Mouse (Mus musculus) thymus, adult 2 months (tissue): ENCODE data around the gene Tex22. TPM values are rescaled to one million over a fixed set of nuclear protein-coding genes. Genes with fewer than 3 reads are reported as not detected.

ENCODE experiments used
- DNase-seq: peaks from one replicate; pipeline ENCODE4 v3.0.0; 2021
- H3K27ac ChIP-seq: fragments of 200-500 bp; 2 replicates; pipeline ENCODE4 v1.5.1; 2012; ENCODE audit warnings: low read length, control low read depth; ENCODE audit not compliant: control insufficient read depth, insufficient read depth
- H3K27me3 ChIP-seq: fragments of 200-500 bp; 2 replicates; pipeline ENCODE4 v1.6.1; 2012; ENCODE audit warnings: mild to moderate bottlenecking, low read length, moderate library complexity, mixed read lengths; ENCODE audit not compliant: control insufficient read depth, insufficient read depth
- H3K36me3 ChIP-seq: fragments of 200-500 bp; 2 replicates; pipeline ENCODE4 v1.6.1; 2012; ENCODE audit warnings: mild to moderate bottlenecking, low read length, moderate library complexity; ENCODE audit not compliant: control insufficient read depth, insufficient read depth
- H3K4me1 ChIP-seq: fragments of 200-500 bp; replicated peaks from 2 replicates; pipeline ENCODE4 v1.6.1; 2012; ENCODE audit warnings: low read length; ENCODE audit not compliant: control insufficient read depth, insufficient read depth
- H3K4me3 ChIP-seq: fragments of 200-500 bp; 2 replicates; pipeline ENCODE4 v1.5.1; 2012; ENCODE audit warnings: mild to moderate bottlenecking, low read length, control low read depth, moderate library complexity; ENCODE audit not compliant: control insufficient read depth, insufficient read depth
- CTCF ChIP-seq: fragments of 200-500 bp; IDR thresholded peaks from 2 replicates; pipeline ENCODE4 v1.5.1; 2012; ENCODE audit warnings: mild to moderate bottlenecking, control low read depth, low read length, moderate library complexity, borderline replicate concordance; ENCODE audit not compliant: control insufficient read depth, poor library complexity, insufficient read depth; ENCODE audit errors: extremely low read depth
- POLR2A ChIP-seq: fragments of 200-500 bp; IDR thresholded peaks from 2 replicates; pipeline ENCODE4 v1.6.1; 2012; ENCODE audit warnings: mild to moderate bottlenecking, low read length, control low read depth, moderate library complexity; ENCODE audit not compliant: control insufficient read depth, poor library complexity, insufficient read depth; ENCODE audit errors: extremely low read depth
- WGBS: fragments of 180-500 bp; shearing (Covaris S2); methylation state at CpG from one replicate; pipeline ENCODE4 v1.1.7; 2018; 5-methylcytosine and 5-hydroxymethylcytosine counted together
- polyA plus RNA-seq: library from polyadenylated mRNA; depleted of rRNA; stranded (reverse); fragments of >200 nt; gene quantifications from 2 replicates; pipeline ENCODE4 v1.2.3, GENCODE M21; 2012

Tex22 gene
- polyA plus RNA-seq, 1 experiment = 0.31 TPM

DNA sequence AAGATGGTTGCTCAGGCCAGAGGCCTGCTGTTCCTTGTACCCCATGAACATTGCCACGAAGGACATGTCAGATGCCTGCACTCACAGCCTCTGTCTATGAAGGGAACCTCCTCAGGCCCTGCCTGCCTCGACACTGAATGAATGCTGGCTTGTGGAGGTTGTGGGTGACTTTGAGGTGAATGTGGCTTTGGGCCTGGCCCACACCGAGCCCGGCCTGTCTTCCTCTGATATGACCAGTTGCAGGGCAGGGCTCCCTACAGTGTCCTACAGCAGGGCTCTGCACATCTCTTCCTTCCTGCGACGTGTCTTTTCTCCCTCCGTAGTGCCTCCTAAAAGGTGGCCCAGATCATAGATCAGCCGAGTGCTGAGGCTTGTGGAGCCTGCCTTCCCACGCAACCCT is 43.3 kb upstream of the Tex22 start:
- DNase-seq = no peak
- TF ChIP-seq CTCF (no peak), POLR2A (no peak)
- 56% methylated on average over 9 of the region's 9 CpGs for WGBS
- Histone ChIP-seq H3K36me3 (no peaks in the 10 kb centered on the region), H3K4me3 (no peak overlapping the region), H3K4me1 (peaks cover 18% of the 10 kb centered on the region), H3K27ac (no peak overlapping the region; the same call in 1 of the 2 replicates), H3K27me3 (no peaks in the 10 kb centered on the region)

- WGBS = 78% methylated on average over 6 of the region's 6 CpGs
- peaks cover 18% of the 10 kb centered on the region for H3K4me1 ChIP-seq
- H3K27me3 ChIP-seq = no peaks in the 10 kb centered on the region
- no peaks in the 10 kb centered on the region for H3K36me3 ChIP-seq
- TF ChIP-seq CTCF = no peak
- no peak for TF ChIP-seq POLR2A
- H3K27ac ChIP-seq = no peak overlapping the region; the same call in 1 of the 2 replicates
- no peak overlapping the region for H3K4me3 ChIP-seq
- DNase-seq = no peak
These were observed 42.9 kb upstream of the Tex22 start for GRCm38 (mm10) chr12:113031441-113031840.

GRCm38 (mm10) chr12:113032296-113033250 is 41.7 kb upstream of the Tex22 start:
- TF ChIP-seq POLR2A = no peak
- TF ChIP-seq CTCF = no peak
- no peak for DNase-seq
- no peak overlapping the region for H3K27ac ChIP-seq
- no peaks in the 10 kb centered on the region for H3K36me3 ChIP-seq
- H3K4me1 ChIP-seq = peaks cover 18% of the 10 kb centered on the region
- H3K27me3 ChIP-seq = no peaks in the 10 kb centered on the region
- H3K4me3 ChIP-seq = no peak overlapping the region
- 88% methylated on average over 11 of the region's 11 CpGs for WGBS

GRCm38 (mm10) chr12:113035093-113035492 is 39.2 kb upstream of the Tex22 start:
- Histone ChIP-seq H3K27ac (no peak overlapping the region), H3K36me3 (no peaks in the 10 kb centered on the region), H3K4me1 (peaks cover 14% of the 10 kb centered on the region), H3K27me3 (no peaks in the 10 kb centered on the region), H3K4me3 (no peak overlapping the region)
- TF ChIP-seq CTCF (no peak), POLR2A (no peak)
- DNase-seq = no peak
- 97% methylated on average over 2 of the region's 2 CpGs for WGBS

DNA sequence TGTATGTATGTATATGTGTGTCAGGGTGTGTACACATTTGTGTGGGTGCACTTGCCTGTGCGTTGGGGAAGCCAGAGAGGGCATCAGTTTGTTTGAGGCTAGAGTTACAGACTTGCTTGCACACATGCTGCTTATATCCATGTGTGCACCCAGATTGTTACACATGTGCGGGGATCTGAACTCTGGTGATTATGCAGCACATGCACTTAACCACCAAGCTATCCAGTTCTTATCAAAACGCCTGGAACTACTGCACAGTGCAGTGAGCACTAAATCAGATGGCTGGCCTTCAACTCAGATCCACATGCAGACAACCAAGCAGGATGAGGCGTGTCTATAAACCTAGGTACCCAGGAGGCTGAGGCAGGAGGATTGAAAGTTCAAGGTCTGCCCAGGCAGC is 37.3 kb upstream of the Tex22 start:
- TF ChIP-seq CTCF (no peak), POLR2A (no peak)
- no peaks in the 10 kb centered on the region for H3K36me3 ChIP-seq
- H3K27me3 ChIP-seq = no peaks in the 10 kb centered on the region
- peaks cover 14% of the 10 kb centered on the region for H3K4me1 ChIP-seq
- no peak overlapping the region for H3K27ac ChIP-seq
- no peak for DNase-seq
- no peak overlapping the region for H3K4me3 ChIP-seq
- WGBS = 97% methylated on average over 4 of the region's 4 CpGs

DNA sequence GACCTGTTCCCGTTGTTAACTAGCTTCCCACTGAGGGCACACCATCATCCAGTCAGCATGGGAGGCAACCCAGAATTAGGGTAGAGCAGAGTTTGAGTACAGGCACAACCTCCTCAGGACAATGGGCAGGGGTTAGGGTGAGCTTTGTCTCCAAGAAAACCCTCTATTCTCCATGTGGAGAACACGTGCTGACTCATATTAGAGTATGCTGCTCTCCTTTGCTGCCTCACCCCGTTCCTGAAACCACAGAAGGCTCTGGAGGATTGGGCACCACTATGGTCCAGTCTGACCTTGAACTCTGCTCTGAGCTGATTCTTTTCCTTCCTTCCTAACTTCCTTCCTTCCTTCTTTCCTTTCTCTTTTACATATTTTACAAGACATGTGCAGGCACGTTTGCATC is 35.9 kb upstream of the Tex22 start:
- DNase-seq = no peak
- no peak for TF ChIP-seq CTCF
- no peak for TF ChIP-seq POLR2A
- 95% methylated on average over 4 of the region's 4 CpGs for WGBS
- Histone ChIP-seq H3K27me3 (no peaks in the 10 kb centered on the region), H3K36me3 (no peaks in the 10 kb centered on the region), H3K4me3 (no peak overlapping the region), H3K4me1 (peaks cover 16% of the 10 kb centered on the region), H3K27ac (no peak overlapping the region)
